24 mouse cellular contexts compared by ENCODE assay signal in the genomic region with DNA sequence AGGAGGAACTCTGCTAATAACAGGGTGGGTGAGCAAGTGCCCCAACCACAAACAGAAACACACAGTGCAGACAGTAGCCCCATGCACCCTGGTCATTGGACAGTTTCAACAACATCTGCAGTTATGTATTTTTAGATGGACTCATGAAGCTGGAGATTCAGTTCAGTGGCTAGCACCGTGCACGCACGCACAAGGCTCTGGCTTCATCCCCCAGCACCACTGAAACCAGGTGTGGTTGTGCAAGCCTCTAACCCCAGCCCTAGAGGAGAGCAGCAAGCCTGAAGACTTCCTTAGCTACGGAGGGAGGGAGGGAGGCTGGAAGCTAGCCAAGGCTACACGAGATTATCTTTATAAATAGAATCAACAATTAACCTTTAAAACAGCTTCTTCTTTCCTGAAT. TPM values are rescaled to one million over a fixed set of nuclear protein-coding genes. Genes with fewer than 3 reads are reported as not detected.
DNase-seq lines count a peak whose midpoint lies in the region; ATAC-seq and TF ChIP-seq lines count a peak whose summit lies in the region.
"Had no signal": no experiment of that assay in that cellular context is flagged by ENCODE, and none has a peak within 500 bp of the region (broad histone marks: within the 10 kb centered on the region; RNA-seq: fewer than 3 reads in every experiment).

No protein-coding gene starts in this region.

- H3K79me2 ChIP-seq in MEL (ENCODE audit: control insufficient read depth, insufficient read depth, low read length, poor library complexity) = no peaks in the 10 kb centered on the region

- no peak overlapping the region for H3K9ac ChIP-seq in liver, embryonic 16.5 days (ENCODE audit: low read depth, low read length)
- H3K9ac ChIP-seq in MEL (ENCODE audit: control insufficient read depth, low read depth, low read length, poor library complexity, severe bottlenecking) = no peak overlapping the region
- H3K9ac ChIP-seq: embryonic facial prominence, embryonic 12.5 days; forebrain, postnatal 0 days; hindbrain, embryonic 13.5 days; limb, embryonic 12.5 days; liver, embryonic 13.5 days; lung, embryonic 15.5 days; midbrain, embryonic 12.5 days; neural tube, embryonic 12.5 days had no signal

- no peak overlapping the region for H3K27ac ChIP-seq in liver, embryonic 16.5 days (ENCODE audit: low read length)
- no peak overlapping the region for H3K27ac ChIP-seq in MEL (ENCODE audit: control insufficient read depth, low read depth, low read length)
- H3K27ac ChIP-seq: embryonic facial prominence, embryonic 12.5 days; hindbrain, embryonic 13.5 days; limb, embryonic 12.5 days; liver, embryonic 13.5 days; lung, embryonic 15.5 days; macrophage; midbrain, embryonic 12.5 days; neural tube, embryonic 12.5 days had no signal

- 41% methylated on average over 5 of the region's 5 CpGs for WGBS in liver, embryonic 16.5 days (ENCODE audit: insufficient replicate concordance)

- H3K4me2 ChIP-seq in liver, embryonic 16.5 days (ENCODE audit: low read depth, low read length) = no peak overlapping the region
- H3K4me2 ChIP-seq: embryonic facial prominence, embryonic 12.5 days; hindbrain, embryonic 13.5 days; limb, embryonic 12.5 days; liver, embryonic 13.5 days; lung, embryonic 15.5 days; midbrain, embryonic 12.5 days; neural tube, embryonic 12.5 days had no signal

- H3K27me3 ChIP-seq in liver, embryonic 16.5 days (ENCODE audit: control insufficient read depth, insufficient read depth, low read depth, low read length) = no peaks in the 10 kb centered on the region
- no peaks in the 10 kb centered on the region for H3K27me3 ChIP-seq in MEL (ENCODE audit: control insufficient read depth in 1 of 2, insufficient read depth in 2 of 2, low read length in 2 of 2)
- H3K27me3 ChIP-seq: embryonic facial prominence, embryonic 12.5 days; hindbrain, embryonic 13.5 days; limb, embryonic 12.5 days; liver, embryonic 13.5 days; lung, embryonic 15.5 days; midbrain, embryonic 12.5 days; neural tube, embryonic 12.5 days had no signal

- intact Hi-C loops in left cerebral cortex, postnatal 4 days (cut with DNase I) = no loop called here

- no peaks in the 10 kb centered on the region for H3K36me3 ChIP-seq in liver, embryonic 16.5 days (ENCODE audit: control insufficient read depth, insufficient read depth)
- peaks cover 0 to 2% of the 10 kb centered on the region in 2 experiments; a peak in 2 of 4 replicates for H3K36me3 ChIP-seq in MEL (ENCODE audit: control insufficient read depth in 1 of 2, insufficient read depth in 2 of 2, low read length in 2 of 2)
- H3K36me3 ChIP-seq: embryonic facial prominence, embryonic 12.5 days; hindbrain, embryonic 13.5 days; limb, embryonic 12.5 days; liver, embryonic 13.5 days; lung, embryonic 15.5 days; midbrain, embryonic 12.5 days; neural tube, embryonic 12.5 days had no signal

- no peak for TF ChIP-seq POLR2A in MEL (IDR thresholded peaks at IDR 0.05; ENCODE audit: control insufficient read depth in 1 of 2, insufficient read depth in 1 of 2, low read depth in 1 of 2, low read length in 2 of 2, poor library complexity in 1 of 2)

- no peak for TF ChIP-seq EP300 in MEL (IDR thresholded peaks at IDR 0.05; ENCODE audit: low read depth in 1 of 2, low read length in 2 of 2)

- no peaks in the 10 kb centered on the region for H3K9me3 ChIP-seq in liver, embryonic 16.5 days (replicated peaks; ENCODE audit: control insufficient read depth, low read length)
- no peaks in the 10 kb centered on the region for H3K9me3 ChIP-seq in MEL (replicated peaks; ENCODE audit: insufficient read depth, low read length)
- H3K9me3 ChIP-seq: embryonic facial prominence, embryonic 12.5 days; hindbrain, embryonic 13.5 days; limb, embryonic 12.5 days; liver, embryonic 13.5 days; lung, embryonic 15.5 days; midbrain, embryonic 12.5 days; neural tube, embryonic 12.5 days had no signal

- no peak overlapping the region for H3K4me3 ChIP-seq in liver, embryonic 16.5 days (ENCODE audit: low read depth, low read length)
- H3K4me3 ChIP-seq in MEL (ENCODE audit: control insufficient read depth in 1 of 2, insufficient read depth in 1 of 2, low read depth in 2 of 2, low read length in 2 of 2) = no peak overlapping the region
- H3K4me3 ChIP-seq: embryonic facial prominence, embryonic 12.5 days; hindbrain, embryonic 13.5 days; limb, embryonic 12.5 days; liver, embryonic 13.5 days; lung, embryonic 15.5 days; midbrain, embryonic 12.5 days; neural tube, embryonic 12.5 days had no signal

- DNase-seq in liver (no peak), A20 (ENCODE audit: low read depth, low spot score) (peak; percentile 92), MEL (ENCODE audit: low read depth, low spot score) (peak; percentile 53)
- DNase-seq in left cerebral cortex, postnatal 4 days = no peak
- no peak for DNase-seq in urinary bladder, postnatal 25 days (ENCODE audit: low spot score)
- DNase-seq in cerebellum, adult 8-10 months = no peak
- DNase-seq: cerebellum, adult 11-12 months; cerebellum, postnatal 14 days; forebrain, postnatal 0 days; gastrocnemius, postnatal 25 days; heart, postnatal 14 days; kidney, adult 18-20 months; liver, embryonic 13.5 days; retina, postnatal 1 day; right cerebral cortex, postnatal 25 days had no signal

- TF ChIP-seq RAD21 in MEL (IDR thresholded peaks at IDR 0.05; ENCODE audit: low read depth, low read length) = no peak

- 0 out of 2 replicates have a peak, but pooled peaks have one; percentile 27 for ATAC-seq in liver, embryonic 16.5 days (ENCODE audit: low read depth)
- ATAC-seq in monocyte, adult 5-6 weeks (replicated peaks; ENCODE audit: insufficient number of reproducible peaks, low FRiP score, low TSS enrichment, poor library complexity, severe bottlenecking) = 0 out of 2 replicates have a peak, but pooled peaks have one; percentile 27
- ATAC-seq: forebrain, postnatal 0 days had no signal

- TF ChIP-seq CTCF in MEL (IDR thresholded peaks at IDR 0.05 in 2 of 3, conservative IDR thresholded peaks at IDR 0.05 in 1 of 3; ENCODE audit: control insufficient read depth in 1 of 3, insufficient read depth in 1 of 3, low read depth in 2 of 3, low read length in 3 of 3, poor library complexity in 1 of 3, severe bottlenecking in 1 of 3) = no peak

- no peaks in the 10 kb centered on the region for H3K4me1 ChIP-seq in liver, embryonic 16.5 days (ENCODE audit: control insufficient read depth, low read depth, low read length)
- H3K4me1 ChIP-seq in MEL (ENCODE audit: control insufficient read depth in 1 of 2, insufficient read depth in 2 of 2, low read length in 2 of 2) = peaks cover 0 to 9% of the 10 kb centered on the region in 2 experiments; a peak in 2 of 4 replicates
- H3K4me1 ChIP-seq: embryonic facial prominence, embryonic 12.5 days; hindbrain, embryonic 13.5 days; limb, embryonic 12.5 days; liver, embryonic 13.5 days; midbrain, embryonic 12.5 days; neural tube, embryonic 12.5 days had no signal

TF ChIP-seq in MEL, 35 proteins besides CTCF, POLR2A, EP300 and RAD21:
- TF ChIP-seq MAZ (IDR thresholded peaks at IDR 0.05; ENCODE audit: low read depth, low read length) = 0 out of 2 replicates have a peak, but pooled peaks have one; percentile 24
- TF ChIP-seq HCFC1 (IDR thresholded peaks at IDR 0.05; ENCODE audit: low read depth, low read length) = no peak
- TF ChIP-seq TCF12 (IDR thresholded peaks at IDR 0.05; ENCODE audit: low read depth, low read length) = no peak
- TF ChIP-seq MYB (IDR thresholded peaks at IDR 0.05; ENCODE audit: low read depth, low read length) = no peak

RNA-seq across cellular contexts. Expression of gene Bhlhe41, which starts 19.7 kb away (rescaled TPM):
- 0.08 and 0.13 TPM in 2 replicates for polyA plus RNA-seq in liver, embryonic 16.5 days (2015; fragmentation: Nextera tagmentation; extraction: Ambion mirVana)
- total RNA-seq in MEL (2012; rRNA removed) = not detected in 2 replicates
- not detected for polyA plus RNA-seq in MEL (2012; ENCODE audit: insufficient read depth in 1 of 2, insufficient read length in 2 of 2, low read depth in 1 of 2, low replicate concordance in 2 of 2, missing spikeins in 1 of 2)
- total RNA-seq in monocyte, adult 5-6 weeks (2017) = 2.9 to 9.1 TPM (median 5.9 TPM) in 3 replicates
- total RNA-seq in left cerebral cortex, postnatal 4 days (2021) = 1 to 10 TPM; 5.2 to 6.0 TPM

Comparison
In these comparisons a context has a peak if more than half of its experiments do, and no peak if none do; other contexts are left out.
1. DNase-seq: peak in A20 (single experiment) and MEL (single experiment); none in liver (single experiment), left cerebral cortex, postnatal 4 days (single experiment), urinary bladder, postnatal 25 days (single experiment) and cerebellum, adult 8-10 months (single experiment).